Mouse (Mus musculus) heart, postnatal 0 days (tissue): Measurements from ENCODE around the gene Sall2. TPM values are rescaled to one million over a fixed set of nuclear protein-coding genes. Genes with fewer than 3 reads are reported as not detected.
"Not testable (repeated sequence)": the region's sequence is repeated elsewhere in the genome, so short reads cannot be mapped to it uniquely, and the experiment has no call there.

ENCODE experiments used
- ATAC-seq: fragments of 200-750 bp; cut with Nextera tagmentation; 2 replicates; pipeline ENCODE4 v1.8.0; 2017; ENCODE audit warnings: low read depth, moderate number of reproducible peaks, moderate library complexity; ENCODE audit not compliant: insufficient read depth
- DNase-seq: peaks from one replicate; pipeline ENCODE4 v3.0.0-alpha.2; 2016; ENCODE audit warnings: low spot score
- H3K27ac ChIP-seq: fragments of 300-500 bp; sonication (generic); 2 replicates; pipeline ENCODE4 v1.5.1; 2014; ENCODE audit warnings: low read depth, mild to moderate bottlenecking
- H3K27me3 ChIP-seq: fragments of 300-500 bp; sonication (generic); 2 replicates; pipeline ENCODE4 v1.6.1; 2014; ENCODE audit warnings: low read length, mixed read lengths; ENCODE audit not compliant: control insufficient read depth, insufficient read depth
- H3K36me3 ChIP-seq: fragments of 300-500 bp; sonication (generic); replicated peaks from 2 replicates; pipeline ENCODE4 v1.6.1; 2014; ENCODE audit warnings: low read length, mixed read lengths; ENCODE audit not compliant: control insufficient read depth, insufficient read depth
- H3K4me1 ChIP-seq: fragments of 300-500 bp; sonication (generic); 2 replicates; pipeline ENCODE4 v1.6.1; 2014; ENCODE audit warnings: antibody characterized with exemption; ENCODE audit not compliant: control insufficient read depth, insufficient read depth
- H3K4me2 ChIP-seq: fragments of 300-500 bp; sonication (generic); 2 replicates; pipeline ENCODE4 v1.6.1; 2014; ENCODE audit warnings: low read depth, mild to moderate bottlenecking, low read length, moderate library complexity
- H3K4me3 ChIP-seq: fragments of 300-500 bp; sonication (generic); 2 replicates; pipeline ENCODE4 v1.5.1; 2014; ENCODE audit warnings: low read depth, low read length
- H3K9ac ChIP-seq: fragments of 300-500 bp; sonication (generic); replicated peaks from 2 replicates; pipeline ENCODE4 v1.6.1; 2014; ENCODE audit warnings: low read depth, low read length, mixed read lengths
- H3K9me3 ChIP-seq: fragments of 300-500 bp; sonication (generic); replicated peaks from 2 replicates; pipeline ENCODE4 v1.6.1; 2016; ENCODE audit warnings: low read length; ENCODE audit not compliant: control insufficient read depth
- CTCF ChIP-seq: IDR thresholded peaks from 2 replicates; pipeline ENCODE4 v1.5.1; 2016; ENCODE audit warnings: antibody characterized with exemption, control low read depth, low read depth
- EP300 ChIP-seq: IDR thresholded peaks from 2 replicates; pipeline ENCODE4 v1.6.1; 2016; ENCODE audit warnings: antibody characterized with exemption, low read depth
- WGBS: fragments of 180-500 bp; shearing (Covaris S2); extraction: QIAGEN DNeasy Blood & Tissue Kit; methylation state at CpG from one replicate; pipeline ENCODE4 v1.1.7; 2014; 5-methylcytosine and 5-hydroxymethylcytosine counted together
- polyA plus RNA-seq: library from polyadenylated mRNA; unstranded; fragments of >200 nt; fragmentation: Nextera tagmentation; extraction: Ambion mirVana; gene quantifications from 2 replicates; pipeline ENCODE4 v1.2.1, GENCODE M21; 2015
- total RNA-seq: library from RNA; depleted of rRNA; stranded (reverse); fragments of >200 nt; gene quantifications from 2 replicates; pipeline ENCODE4 v1.2.3, GENCODE M21; 2014; ENCODE audit warnings: low replicate concordance

Sall2 gene
- total and polyA plus RNA-seq, 2 experiments from 2014 or later: 2.3 to 4.6 TPM

DNA sequence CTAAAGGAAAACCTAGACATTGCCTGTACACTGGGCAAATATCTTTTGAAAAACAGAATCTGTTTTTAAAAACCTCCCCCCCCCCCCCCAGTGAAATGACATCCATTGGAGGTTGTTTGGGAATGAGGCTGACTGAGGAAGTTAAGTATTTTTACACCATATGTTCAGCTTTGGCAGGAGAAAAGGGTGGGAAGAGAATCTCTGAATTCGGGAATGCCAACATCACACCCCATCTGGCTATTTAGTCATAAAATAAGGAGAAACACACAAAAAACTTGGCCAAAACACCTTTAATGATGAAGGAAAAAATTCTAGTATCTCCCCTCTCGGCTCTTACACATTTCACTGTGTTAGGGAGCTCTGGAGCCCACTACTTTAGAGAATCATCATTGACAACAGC lies 17.7 kb downstream of the Sall2 start:
- H3K9ac ChIP-seq: no peak overlapping the region
- ATAC-seq (no peak), DNase-seq (no peak)
- no peak overlapping the region for H3K27ac ChIP-seq
- H3K9me3 ChIP-seq: no peaks in the 10 kb centered on the region
- TF ChIP-seq CTCF (no peak), EP300 (no peak)
- H3K4me1 ChIP-seq: no peaks in the 10 kb centered on the region
- H3K36me3 ChIP-seq: peaks cover 25% of the 10 kb centered on the region
- WGBS: 85% methylated on average over 2 of the region's 2 CpGs
- H3K27me3 ChIP-seq: no peaks in the 10 kb centered on the region
- H3K4me2 ChIP-seq: no peak overlapping the region
- H3K4me3 ChIP-seq: no peak overlapping the region

DNA sequence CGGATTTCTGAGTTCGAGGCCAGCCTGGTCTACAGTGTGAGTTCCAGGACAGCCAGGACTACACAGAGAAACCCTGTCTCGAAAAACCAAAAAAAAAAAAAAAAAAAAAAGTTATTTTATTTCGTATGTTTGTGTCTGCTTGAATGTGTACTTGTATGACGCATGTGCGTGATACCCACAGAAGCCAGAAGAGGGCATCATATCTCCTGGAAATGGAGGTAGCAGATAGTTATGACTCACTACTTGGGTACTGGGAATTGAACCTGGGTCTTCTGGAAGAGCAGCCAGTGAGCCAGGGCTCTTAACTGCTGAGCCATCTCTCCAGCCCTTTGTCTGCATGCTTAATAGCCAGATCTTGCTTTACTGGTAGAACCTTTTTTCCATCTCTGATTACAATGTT lies 18.2 kb downstream of the Sall2 start:
- DNase-seq, H3K4me1 ChIP-seq, H3K4me2 ChIP-seq, H3K9ac ChIP-seq, H3K27me3 ChIP-seq, H3K9me3 ChIP-seq, H3K27ac ChIP-seq, H3K4me3 ChIP-seq, ATAC-seq: not testable (repeated sequence)
- peaks cover 25% of the 10 kb centered on the region for H3K36me3 ChIP-seq
- WGBS: 93% methylated on average over 5 of the region's 6 CpGs

DNA sequence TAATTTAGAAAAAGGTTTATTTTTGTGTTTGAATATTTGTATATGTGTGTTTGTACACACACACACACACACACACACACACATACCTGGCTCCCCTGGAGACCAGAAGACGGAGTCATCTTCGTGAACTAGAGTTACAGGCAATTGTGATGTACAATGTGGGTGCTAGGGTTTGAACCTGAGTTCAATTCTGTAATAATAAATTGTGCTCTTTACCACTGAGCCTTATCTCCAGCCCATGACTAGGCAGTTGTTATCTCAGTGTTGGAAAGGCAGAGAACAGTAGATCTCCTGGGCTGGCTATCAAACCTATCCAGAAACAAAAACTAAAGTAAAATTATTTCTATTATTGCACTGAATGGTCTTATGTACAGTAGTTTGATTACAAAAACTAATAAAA lies 22.5 kb downstream of the Sall2 start:
- H3K36me3 ChIP-seq: no peaks in the 10 kb centered on the region
- 96% methylated on average over 2 of the region's 2 CpGs for WGBS

DNA sequence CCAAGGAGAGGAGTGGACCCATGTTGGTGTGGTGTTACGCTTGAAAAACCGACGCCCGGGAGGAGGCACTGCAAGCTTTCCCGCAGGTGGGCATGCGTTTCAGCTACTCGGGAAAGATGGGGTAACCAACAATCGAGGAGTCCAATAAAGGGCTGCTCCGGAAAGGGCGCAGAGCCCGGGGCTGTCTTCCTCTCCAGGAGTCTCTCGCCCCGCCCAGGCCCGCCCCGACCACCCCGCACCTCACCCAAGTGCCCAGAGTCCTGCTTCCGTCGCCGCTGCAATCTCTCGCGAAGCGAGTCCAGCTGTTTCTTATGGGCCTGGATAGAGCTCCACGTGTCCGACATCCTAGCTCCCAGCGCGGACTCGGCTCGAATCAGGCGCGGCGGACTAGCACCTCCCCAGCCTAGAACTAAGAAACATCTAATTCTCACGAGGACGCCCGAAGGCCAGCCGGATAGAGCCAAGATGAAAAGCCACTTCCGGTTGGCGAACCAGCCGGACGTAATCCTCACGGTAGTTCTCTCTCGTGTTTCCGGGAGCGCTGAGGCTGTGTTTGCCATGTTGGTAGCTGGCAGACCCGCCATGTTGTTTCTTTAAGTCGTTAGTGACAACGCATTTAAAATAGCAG lies 23.8 kb downstream of the Sall2 start, which contains the start of gene Mettl3:
Mettl3 (minus strand) TSS at position 485 of the 628 bp plus-strand sequence.
- peak within 1 kb of the TSS; percentile 67 for H3K9ac ChIP-seq
- ATAC-seq (peak; percentile 96), DNase-seq (peak; percentile 95)
- no peaks in the 10 kb centered on the region for H3K9me3 ChIP-seq
- H3K27me3 ChIP-seq: no peaks in the 10 kb centered on the region
- 0 out of 2 replicates have a peak, but pooled peaks have one; percentile 52 for TF ChIP-seq EP300
- TF ChIP-seq CTCF: no peak; the same call in 1 of the 2 replicates
- peak within 1 kb of the TSS; percentile 92 for H3K4me2 ChIP-seq
- peaks cover 6% of the 10 kb centered on the region; the same call in 1 of the 2 replicates for H3K4me1 ChIP-seq
- peaks cover 5% of the 10 kb centered on the region for H3K36me3 ChIP-seq
- H3K27ac ChIP-seq: peak within 1 kb of the TSS; percentile 92
- under 1% methylated on average over 46 of the region's 46 CpGs for WGBS
- peak within 1 kb of the TSS; percentile 67 for H3K4me3 ChIP-seq

More for the DNA sequence above, 22.5 kb downstream of the Sall2 start:
- Histone ChIP-seq H3K4me2 (no peak overlapping the region), H3K27ac (no peak overlapping the region), H3K9me3 (no peaks in the 10 kb centered on the region), H3K4me1 (peaks cover 6% of the 10 kb centered on the region; the same call in 1 of the 2 replicates), H3K4me3 (no peak overlapping the region), H3K9ac (no peak overlapping the region), H3K27me3 (no peaks in the 10 kb centered on the region)
- ATAC-seq: no peak
- TF ChIP-seq EP300 (no peak), CTCF (no peak)
- no peak for DNase-seq

DNA sequence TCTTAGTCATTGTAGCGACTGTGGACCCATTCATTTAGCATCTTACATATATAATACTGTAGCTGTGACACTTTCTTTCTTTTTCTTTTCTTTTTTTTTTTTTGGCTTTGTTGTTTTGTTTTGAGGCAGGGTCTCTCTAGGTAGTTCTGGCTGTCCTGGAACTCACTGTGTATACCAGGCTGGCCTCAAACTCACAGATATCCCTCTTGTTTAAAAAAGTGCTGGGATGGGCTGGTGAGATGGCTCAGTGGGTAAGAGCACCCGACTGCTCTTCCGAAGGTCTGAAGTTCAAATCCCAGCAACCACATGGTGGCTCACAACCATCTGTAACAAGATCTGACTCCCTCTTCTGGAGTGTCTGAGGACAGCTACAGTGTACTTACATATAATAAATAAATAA lies 25.0 kb downstream of the Sall2 start:
- DNase-seq, H3K4me2 ChIP-seq, H3K9me3 ChIP-seq, H3K9ac ChIP-seq, H3K27ac ChIP-seq, H3K4me1 ChIP-seq, H3K4me3 ChIP-seq, H3K27me3 ChIP-seq, ATAC-seq: not testable (repeated sequence)
- peaks cover 16% of the 10 kb centered on the region for H3K36me3 ChIP-seq
- 95% methylated on average over 3 of the region's 3 CpGs for WGBS
